Mouse (Mus musculus): ENCODE measurements around the gene Cux2. TPM values are rescaled to one million over a fixed set of nuclear protein-coding genes. Genes with fewer than 3 reads are reported as not detected.
A peak's percentile ranks its signal among the peaks of the same experiment; 100 is the strongest.

Gene Cux2
- polyA plus RNA-seq, 1 experiment from 2014 or later: 9.0 TPM

DNA sequence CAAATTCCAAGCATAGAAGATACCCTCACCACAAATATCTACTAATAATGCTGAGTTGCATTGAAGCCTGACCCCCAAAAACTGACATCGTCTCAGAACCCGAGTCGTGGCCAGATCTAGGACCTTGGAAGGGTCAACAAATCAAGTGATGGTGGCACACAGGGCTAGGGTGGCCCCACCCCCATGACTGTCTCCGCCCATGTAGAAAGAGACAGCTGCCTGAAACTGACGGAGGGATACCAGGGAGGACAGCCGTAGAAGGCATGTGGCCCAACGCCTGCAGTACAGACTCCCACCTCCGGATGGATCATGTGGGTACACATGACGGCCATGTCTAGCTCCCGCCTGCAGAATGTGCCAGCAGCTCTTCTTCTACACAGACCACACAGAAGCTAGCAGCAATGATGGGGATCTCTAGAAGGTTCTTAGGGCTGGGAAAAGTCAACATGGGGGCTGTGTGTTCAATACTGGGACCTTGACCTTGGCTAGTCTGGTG is 41.9 kb downstream of the Cux2 start:
- no peak overlapping the region for H3K27ac ChIP-seq (ENCODE audit: low read length)
- H3K9me3 ChIP-seq (ENCODE audit: low read length): peaks cover 9% of the 10 kb centered on the region
- H3K9ac ChIP-seq (replicated peaks; ENCODE audit: low read length): no peak overlapping the region
- WGBS: 85% methylated on average over 10 of the region's 10 CpGs
- no peak for ATAC-seq (ENCODE audit: low FRiP score, low TSS enrichment)
- H3K27me3 ChIP-seq (ENCODE audit: insufficient read depth, low read length): no peaks in the 10 kb centered on the region
- no peaks in the 10 kb centered on the region for H3K4me1 ChIP-seq (ENCODE audit: insufficient read depth, low read length)
- H3K4me3 ChIP-seq (ENCODE audit: low read length): no peak overlapping the region
- peaks cover 4% of the 10 kb centered on the region for H3K36me3 ChIP-seq (ENCODE audit: insufficient read depth, low read length)
- H3K4me2 ChIP-seq (replicated peaks; ENCODE audit: low read depth, low read length): no peak overlapping the region

DNA sequence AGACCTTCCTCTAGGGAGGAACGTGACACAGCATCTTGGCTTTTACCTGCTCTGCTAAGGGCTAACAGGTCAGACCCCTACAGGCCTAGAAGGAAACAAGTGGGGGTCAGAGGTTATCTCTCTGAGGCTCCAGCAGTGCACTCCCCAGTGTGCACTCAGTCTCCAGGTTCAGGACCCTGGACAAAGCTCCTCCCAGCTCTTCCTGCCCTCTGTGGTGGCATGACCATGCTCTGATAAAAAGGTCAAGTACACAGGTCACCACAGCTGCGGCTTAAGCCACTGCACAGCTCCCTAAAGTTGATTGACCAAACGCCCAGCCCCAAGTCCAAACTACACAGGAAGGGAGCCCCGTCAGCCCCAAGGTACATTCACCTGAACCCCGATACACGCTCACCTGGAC is 46.4 kb downstream of the Cux2 start:
- Histone ChIP-seq H3K9me3 (ENCODE audit: low read length) (peaks cover 9% of the 10 kb centered on the region), H3K9ac (replicated peaks; ENCODE audit: low read length) (no peak overlapping the region), H3K4me1 (ENCODE audit: insufficient read depth, low read length) (no peaks in the 10 kb centered on the region), H3K4me2 (replicated peaks; ENCODE audit: low read depth, low read length) (no peak overlapping the region), H3K4me3 (ENCODE audit: low read length) (no peak overlapping the region), H3K27ac (ENCODE audit: low read length) (no peak overlapping the region), H3K27me3 (ENCODE audit: insufficient read depth, low read length) (no peaks in the 10 kb centered on the region), H3K36me3 (ENCODE audit: insufficient read depth, low read length) (peaks cover 4% of the 10 kb centered on the region)
- ATAC-seq (ENCODE audit: low FRiP score, low TSS enrichment): no peak
- 56% methylated on average over 6 of the region's 6 CpGs for WGBS

DNA sequence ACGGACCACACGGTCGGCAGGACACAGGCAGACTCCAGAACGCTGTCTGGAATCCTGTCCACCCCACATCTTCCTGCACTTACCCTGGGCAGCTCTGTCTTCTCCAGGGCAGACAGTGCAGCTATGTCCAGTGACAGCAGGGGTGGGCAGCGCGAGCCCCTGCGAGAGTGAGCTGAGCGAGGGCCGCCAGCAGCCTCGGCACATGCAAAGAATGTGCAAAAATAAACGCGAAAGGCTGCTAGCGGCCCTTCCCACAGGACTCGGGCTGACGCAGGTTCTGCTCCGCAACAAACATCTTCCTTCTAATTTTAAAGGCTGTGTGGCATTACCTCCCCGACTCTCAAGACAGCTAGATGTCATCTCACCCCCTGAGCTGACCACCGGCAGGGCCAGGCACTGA is 47.8 kb downstream of the Cux2 start:
- Histone ChIP-seq H3K4me2 (replicated peaks; ENCODE audit: low read depth, low read length) (no peak overlapping the region), H3K4me3 (ENCODE audit: low read length) (no peak overlapping the region), H3K36me3 (ENCODE audit: insufficient read depth, low read length) (peaks cover 4% of the 10 kb centered on the region), H3K9ac (replicated peaks; ENCODE audit: low read length) (no peak overlapping the region), H3K9me3 (ENCODE audit: low read length) (peaks cover 9% of the 10 kb centered on the region), H3K4me1 (ENCODE audit: insufficient read depth, low read length) (no peaks in the 10 kb centered on the region), H3K27ac (ENCODE audit: low read length) (no peak overlapping the region), H3K27me3 (ENCODE audit: insufficient read depth, low read length) (no peaks in the 10 kb centered on the region)
- no peak for ATAC-seq (ENCODE audit: low FRiP score, low TSS enrichment)
- WGBS: 63% methylated on average over 18 of the region's 18 CpGs

DNA sequence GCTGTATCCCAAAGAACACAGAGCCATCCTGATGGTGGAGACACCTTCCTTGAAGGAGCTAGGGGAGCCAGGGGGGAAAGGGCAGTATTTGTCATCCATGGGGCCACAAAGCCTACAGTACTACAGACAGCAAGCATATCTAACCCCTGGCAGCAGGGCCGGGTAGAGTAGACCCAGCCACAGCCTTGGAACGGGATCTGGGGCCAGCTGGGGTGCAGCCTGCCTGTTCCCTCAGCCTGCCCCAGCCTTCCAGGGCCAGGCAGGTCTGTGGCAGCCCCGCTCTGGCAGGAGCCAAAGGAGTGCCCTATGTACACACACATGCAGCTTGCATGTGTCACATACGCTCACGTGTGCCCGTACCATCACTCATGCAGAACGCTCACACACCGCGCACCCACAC is 48.6 kb downstream of the Cux2 start:
- peaks cover 1% of the 10 kb centered on the region for H3K36me3 ChIP-seq (ENCODE audit: insufficient read depth, low read length)
- WGBS: 85% methylated on average over 9 of the region's 9 CpGs
- H3K27me3 ChIP-seq (ENCODE audit: insufficient read depth, low read length): no peaks in the 10 kb centered on the region
- no peaks in the 10 kb centered on the region for H3K4me1 ChIP-seq (ENCODE audit: insufficient read depth, low read length)
- no peak overlapping the region for H3K9ac ChIP-seq (replicated peaks; ENCODE audit: low read length)
- H3K27ac ChIP-seq (ENCODE audit: low read length): no peak overlapping the region
- peaks cover 1% of the 10 kb centered on the region for H3K9me3 ChIP-seq (ENCODE audit: low read length)
- no peak overlapping the region for H3K4me3 ChIP-seq (ENCODE audit: low read length)
- H3K4me2 ChIP-seq (replicated peaks; ENCODE audit: low read depth, low read length): no peak overlapping the region
- no peak for ATAC-seq (ENCODE audit: low FRiP score, low TSS enrichment)

DNA sequence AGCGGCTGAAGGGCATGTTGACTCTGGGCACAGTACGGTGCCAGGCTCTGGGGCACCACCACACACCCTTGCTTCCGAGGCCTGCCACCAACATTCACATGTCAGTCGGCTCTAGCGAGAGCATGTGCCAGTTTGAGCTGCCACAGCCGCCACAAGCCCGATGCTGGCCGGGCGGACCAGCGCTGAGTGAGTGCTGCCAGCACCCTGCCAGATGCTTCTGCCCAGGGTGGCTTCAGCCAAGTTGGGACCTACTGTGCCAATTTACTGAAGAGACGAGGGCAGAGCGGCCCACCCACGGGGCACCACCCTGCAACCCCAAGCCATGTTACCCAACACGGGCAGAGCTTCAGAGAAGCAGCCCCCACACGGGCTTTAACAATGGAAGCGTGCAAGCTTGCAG is 49.5 kb downstream of the Cux2 start:
- Histone ChIP-seq H3K4me3 (ENCODE audit: low read length) (no peak overlapping the region), H3K36me3 (ENCODE audit: insufficient read depth, low read length) (no peaks in the 10 kb centered on the region), H3K9ac (replicated peaks; ENCODE audit: low read length) (no peak overlapping the region), H3K27me3 (ENCODE audit: insufficient read depth, low read length) (no peaks in the 10 kb centered on the region), H3K4me2 (replicated peaks; ENCODE audit: low read depth, low read length) (no peak overlapping the region), H3K27ac (ENCODE audit: low read length) (no peak overlapping the region), H3K4me1 (ENCODE audit: insufficient read depth, low read length) (no peaks in the 10 kb centered on the region), H3K9me3 (ENCODE audit: low read length) (no peaks in the 10 kb centered on the region)
- WGBS: 82% methylated on average over 16 of the region's 16 CpGs
- no peak for ATAC-seq (ENCODE audit: low FRiP score, low TSS enrichment)

DNA sequence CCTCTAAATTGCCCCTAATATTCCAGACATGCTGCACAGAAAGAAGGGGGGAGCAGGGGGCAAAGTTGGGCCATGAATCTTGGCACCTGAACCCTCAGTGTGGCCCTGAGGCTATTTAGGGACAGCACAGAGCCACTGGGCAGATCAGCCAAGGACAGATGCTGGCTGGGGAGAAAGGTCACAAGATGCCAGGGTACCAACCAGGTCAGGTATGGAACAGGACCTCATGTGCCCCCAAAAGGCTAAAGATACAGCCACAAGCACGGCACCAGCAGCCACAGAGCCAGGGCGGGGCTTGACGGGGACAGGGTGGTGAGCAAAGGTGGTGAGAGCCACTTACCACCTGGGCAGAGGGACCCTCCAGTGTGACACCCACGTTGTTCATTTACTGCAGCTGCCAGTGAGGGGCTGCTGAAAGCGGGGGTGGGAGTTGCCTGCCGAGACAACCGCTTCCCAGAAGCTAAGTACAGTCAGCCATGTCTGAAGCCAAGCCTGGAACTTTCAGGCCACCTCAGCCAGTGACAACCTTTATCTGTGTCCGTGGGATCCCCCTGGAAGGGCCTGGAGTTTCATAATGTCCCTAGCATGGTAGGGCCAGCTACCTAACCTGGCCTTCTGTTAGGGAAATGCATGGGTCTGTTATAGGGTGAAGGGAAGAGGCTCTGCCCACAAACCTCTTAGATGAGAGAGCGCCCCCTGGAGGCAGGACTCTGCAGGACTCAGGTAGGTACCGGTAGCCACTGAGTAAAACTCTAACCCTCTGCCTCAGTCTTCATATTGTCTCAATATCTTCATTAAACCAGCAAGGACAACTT is 50.7 kb downstream of the Cux2 start:
- Histone ChIP-seq H3K36me3 (ENCODE audit: insufficient read depth, low read length) (no peaks in the 10 kb centered on the region), H3K9ac (replicated peaks; ENCODE audit: low read length) (no peak overlapping the region)
- 55% methylated on average over 10 of the region's 10 CpGs for WGBS

DNA sequence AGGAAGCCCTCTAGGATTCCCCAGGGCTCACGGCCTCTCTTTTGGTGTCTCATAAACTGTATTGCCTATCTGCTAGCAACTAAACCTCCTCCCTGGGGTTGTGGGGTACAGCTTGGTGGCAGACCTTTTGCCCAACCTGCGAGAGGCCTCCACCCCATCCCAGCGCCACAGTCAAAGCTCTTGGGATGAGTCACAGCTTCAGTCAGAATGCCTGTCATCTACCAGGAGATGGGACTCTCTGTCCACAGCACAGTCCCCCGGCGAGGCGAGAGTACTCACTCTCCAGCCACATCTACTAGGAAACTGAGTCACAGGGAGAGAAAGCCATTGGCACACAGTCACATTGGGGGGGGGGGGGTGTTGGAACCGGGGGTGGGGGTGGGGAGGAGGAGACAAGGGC is 51.6 kb downstream of the Cux2 start:
- WGBS: 82% methylated on average over 7 of the region's 7 CpGs
- no peak for ATAC-seq (ENCODE audit: low FRiP score, low TSS enrichment)

More for the DNA sequence above, 50.7 kb downstream of the Cux2 start:
- H3K4me1 ChIP-seq (ENCODE audit: insufficient read depth, low read length): no peaks in the 10 kb centered on the region
- H3K4me2 ChIP-seq (replicated peaks; ENCODE audit: low read depth, low read length): no peak overlapping the region
- no peak overlapping the region for H3K4me3 ChIP-seq (ENCODE audit: low read length)
- H3K27ac ChIP-seq (ENCODE audit: low read length): no peak overlapping the region
- ATAC-seq (ENCODE audit: low FRiP score, low TSS enrichment): no peak
- no peaks in the 10 kb centered on the region for H3K9me3 ChIP-seq (ENCODE audit: low read length)
- H3K27me3 ChIP-seq (ENCODE audit: insufficient read depth, low read length): no peaks in the 10 kb centered on the region

DNA sequence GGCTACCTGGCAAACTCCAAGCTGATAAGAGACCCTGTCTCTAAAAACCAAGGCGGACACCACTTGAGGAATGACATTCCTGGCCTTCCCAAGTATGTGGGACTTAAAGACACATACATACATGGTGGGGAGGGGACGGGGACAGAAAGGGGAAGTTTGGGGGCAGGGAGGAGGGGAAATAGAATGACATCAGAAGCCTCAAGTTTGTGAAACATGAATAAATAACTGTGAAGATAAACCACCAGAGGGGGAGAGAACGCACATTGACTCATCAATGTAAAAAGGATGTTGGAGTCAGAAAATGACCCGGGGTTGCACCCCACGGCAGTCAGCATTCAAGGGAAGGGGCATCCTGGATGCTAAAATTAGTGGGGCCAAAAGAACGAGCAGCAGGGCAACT is 53.2 kb downstream of the Cux2 start:
- H3K9ac ChIP-seq (replicated peaks; ENCODE audit: low read length): no peak overlapping the region
- no peak overlapping the region for H3K4me3 ChIP-seq (ENCODE audit: low read length)
- H3K27me3 ChIP-seq (ENCODE audit: insufficient read depth, low read length): no peaks in the 10 kb centered on the region
- peaks cover 12% of the 10 kb centered on the region for H3K4me1 ChIP-seq (ENCODE audit: insufficient read depth, low read length)
- no peak overlapping the region for H3K4me2 ChIP-seq (replicated peaks; ENCODE audit: low read depth, low read length)
- 66% methylated on average over 6 of the region's 6 CpGs for WGBS
- ATAC-seq (ENCODE audit: low FRiP score, low TSS enrichment): no peak
- H3K36me3 ChIP-seq (ENCODE audit: insufficient read depth, low read length): no peaks in the 10 kb centered on the region
- H3K9me3 ChIP-seq (ENCODE audit: low read length): no peaks in the 10 kb centered on the region
- H3K27ac ChIP-seq (ENCODE audit: low read length): no peak overlapping the region

More for the DNA sequence above, 51.6 kb downstream of the Cux2 start:
- Histone ChIP-seq H3K4me2 (replicated peaks; ENCODE audit: low read depth, low read length) (no peak overlapping the region), H3K9ac (replicated peaks; ENCODE audit: low read length) (no peak overlapping the region), H3K36me3 (ENCODE audit: insufficient read depth, low read length) (no peaks in the 10 kb centered on the region), H3K9me3 (ENCODE audit: low read length) (no peaks in the 10 kb centered on the region), H3K27me3 (ENCODE audit: insufficient read depth, low read length) (no peaks in the 10 kb centered on the region), H3K4me3 (ENCODE audit: low read length) (no peak overlapping the region), H3K27ac (ENCODE audit: low read length) (no peak overlapping the region), H3K4me1 (ENCODE audit: insufficient read depth, low read length) (no peaks in the 10 kb centered on the region)

DNA sequence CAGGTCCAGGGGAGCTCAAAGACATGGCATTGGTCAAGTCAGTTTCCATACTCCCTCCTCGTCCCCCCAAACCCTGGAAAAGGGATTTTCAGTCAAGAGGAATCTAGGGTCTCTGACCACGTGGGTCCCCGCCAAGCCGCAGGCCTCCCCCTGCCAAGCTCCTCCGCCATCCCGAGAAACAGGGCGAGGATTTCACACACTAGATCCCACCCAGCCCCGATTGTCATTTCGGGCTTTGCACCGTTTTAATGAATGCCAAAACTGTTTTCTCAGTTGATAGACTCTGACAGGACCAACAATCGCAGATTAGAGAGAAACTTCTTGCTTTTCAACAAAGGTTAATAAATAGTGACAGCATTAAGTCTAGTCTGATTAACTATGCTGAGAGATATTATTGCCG is 55.1 kb downstream of the Cux2 start:
- H3K9me3 ChIP-seq (ENCODE audit: low read length): no peaks in the 10 kb centered on the region
- no peak overlapping the region for H3K27ac ChIP-seq (ENCODE audit: low read length)
- peaks cover 22% of the 10 kb centered on the region for H3K4me1 ChIP-seq (ENCODE audit: insufficient read depth, low read length)
- H3K9ac ChIP-seq (replicated peaks; ENCODE audit: low read length): no peak overlapping the region
- no peak overlapping the region for H3K4me2 ChIP-seq (replicated peaks; ENCODE audit: low read depth, low read length)
- no peaks in the 10 kb centered on the region for H3K27me3 ChIP-seq (ENCODE audit: insufficient read depth, low read length)
- H3K4me3 ChIP-seq (ENCODE audit: low read length): no peak overlapping the region
- 81% methylated on average over 12 of the region's 12 CpGs for WGBS
- H3K36me3 ChIP-seq (ENCODE audit: insufficient read depth, low read length): no peaks in the 10 kb centered on the region
- ATAC-seq (ENCODE audit: low FRiP score, low TSS enrichment): no peak

DNA sequence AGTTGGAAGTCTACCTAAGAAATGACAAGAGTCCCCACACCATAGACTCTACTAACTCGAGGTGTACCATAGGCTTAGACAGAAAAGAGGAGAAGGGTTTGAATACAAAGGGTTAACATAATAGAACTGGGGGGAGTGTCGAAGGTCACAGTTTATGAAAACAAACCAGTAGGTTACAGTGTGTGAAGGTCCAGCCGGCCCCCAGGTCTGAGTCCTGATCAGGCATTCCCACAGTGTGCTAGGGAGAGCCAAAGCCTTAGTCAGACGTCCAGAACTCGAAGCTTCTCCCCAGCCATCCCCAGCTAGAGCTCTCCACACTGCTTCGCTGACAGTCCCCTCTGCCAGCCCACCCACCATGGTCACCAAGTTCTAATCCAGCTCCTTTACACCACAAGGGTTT is 58.0 kb downstream of the Cux2 start:
- H3K9me3 ChIP-seq (ENCODE audit: low read length): no peaks in the 10 kb centered on the region
- H3K9ac ChIP-seq (replicated peaks; ENCODE audit: low read length): 0 out of 2 replicates have a peak overlapping the region, but pooled peaks have one; percentile 14
- ATAC-seq (ENCODE audit: low FRiP score, low TSS enrichment): no peak
- peaks cover 27% of the 10 kb centered on the region for H3K4me1 ChIP-seq (ENCODE audit: insufficient read depth, low read length)
- no peaks in the 10 kb centered on the region for H3K36me3 ChIP-seq (ENCODE audit: insufficient read depth, low read length)
- no peak overlapping the region for H3K27ac ChIP-seq (ENCODE audit: low read length)
- no peaks in the 10 kb centered on the region for H3K27me3 ChIP-seq (ENCODE audit: insufficient read depth, low read length)
- no peak overlapping the region for H3K4me2 ChIP-seq (replicated peaks; ENCODE audit: low read depth, low read length)
- 10% methylated on average over 6 of the region's 6 CpGs for WGBS
- no peak overlapping the region for H3K4me3 ChIP-seq (ENCODE audit: low read length)
